Mouse (Mus musculus) stomach, postnatal 0 days (tissue): ENCODE results near the gene Gm13030.

ENCODE experiments used
- CTCF ChIP-seq: IDR thresholded peaks from 2 replicates; pipeline ENCODE4 v1.5.1; 2016; ENCODE audit warnings: antibody characterized with exemption, low read depth, mild to moderate bottlenecking, moderate library complexity
- EP300 ChIP-seq: optimal IDR thresholded peaks from 2 replicates; pipeline ENCODE3; 2016; ENCODE audit warnings: antibody characterized with exemption

- no peak for TF ChIP-seq CTCF
- TF ChIP-seq EP300, result no peak
These were observed 15.4 kb upstream of the Gm13030 start for GRCm38 (mm10) chr4:138889165-138889564.
